Mouse (Mus musculus) spleen, adult 2 months (tissue): ENCODE results near the gene Ppm1g.

Source experiments
- CTCF ChIP-seq: fragments of 200-500 bp; IDR thresholded peaks from 2 replicates; pipeline ENCODE4 v1.5.1; 2011; ENCODE audit warnings: mild to moderate bottlenecking, inconsistent platforms; ENCODE audit not compliant: insufficient read depth, insufficient read length, insufficient replicate concordance; ENCODE audit errors: extremely low read depth
- POLR2A ChIP-seq: fragments of 200-500 bp; IDR thresholded peaks from 2 replicates; pipeline ENCODE4 v1.6.1; 2011; ENCODE audit warnings: low read depth, low read length, inconsistent platforms

DNA sequence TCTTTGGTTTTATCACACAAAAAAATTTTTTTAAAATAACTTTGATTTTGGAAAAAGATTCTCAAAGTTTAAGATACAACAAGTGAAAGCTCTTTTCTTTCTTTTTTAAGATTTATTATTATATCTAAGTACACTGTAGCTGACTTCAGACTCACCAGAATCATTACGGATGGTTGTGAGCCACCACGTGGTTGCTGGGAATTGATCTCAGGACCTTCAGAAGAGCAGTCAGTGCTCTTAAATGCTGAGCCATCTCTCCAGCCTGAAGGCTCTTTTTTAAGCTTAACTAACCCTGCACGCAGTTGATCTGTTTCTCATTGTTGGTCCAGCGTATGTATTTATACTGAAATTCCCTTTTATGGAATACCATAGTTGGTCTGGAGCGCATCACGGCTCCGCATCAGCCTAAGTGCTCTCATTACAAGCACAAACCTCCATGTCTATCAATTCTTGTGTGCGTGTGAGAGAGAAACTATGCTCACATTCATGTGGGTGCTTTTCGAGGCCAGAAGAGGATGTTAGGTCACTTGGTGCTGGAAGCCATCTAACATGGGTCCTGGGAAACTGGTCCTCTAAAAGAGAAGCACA lies 39.2 kb downstream of the Ppm1g start:
- TF ChIP-seq POLR2A (no peak), CTCF (no peak)
